Mouse (Mus musculus): ENCODE measurements at regions not wholly inside any gene's neighbourhood (a gene's known extent, or its start where the extent isn't known, plus 50 kb on each side); places are given as distances from the start of the nearest gene placed in this dataset.
"Not testable (repeated sequence)": the region's sequence is repeated elsewhere in the genome, so short reads cannot be mapped to it uniquely, and the experiment has no call there.

DNA sequence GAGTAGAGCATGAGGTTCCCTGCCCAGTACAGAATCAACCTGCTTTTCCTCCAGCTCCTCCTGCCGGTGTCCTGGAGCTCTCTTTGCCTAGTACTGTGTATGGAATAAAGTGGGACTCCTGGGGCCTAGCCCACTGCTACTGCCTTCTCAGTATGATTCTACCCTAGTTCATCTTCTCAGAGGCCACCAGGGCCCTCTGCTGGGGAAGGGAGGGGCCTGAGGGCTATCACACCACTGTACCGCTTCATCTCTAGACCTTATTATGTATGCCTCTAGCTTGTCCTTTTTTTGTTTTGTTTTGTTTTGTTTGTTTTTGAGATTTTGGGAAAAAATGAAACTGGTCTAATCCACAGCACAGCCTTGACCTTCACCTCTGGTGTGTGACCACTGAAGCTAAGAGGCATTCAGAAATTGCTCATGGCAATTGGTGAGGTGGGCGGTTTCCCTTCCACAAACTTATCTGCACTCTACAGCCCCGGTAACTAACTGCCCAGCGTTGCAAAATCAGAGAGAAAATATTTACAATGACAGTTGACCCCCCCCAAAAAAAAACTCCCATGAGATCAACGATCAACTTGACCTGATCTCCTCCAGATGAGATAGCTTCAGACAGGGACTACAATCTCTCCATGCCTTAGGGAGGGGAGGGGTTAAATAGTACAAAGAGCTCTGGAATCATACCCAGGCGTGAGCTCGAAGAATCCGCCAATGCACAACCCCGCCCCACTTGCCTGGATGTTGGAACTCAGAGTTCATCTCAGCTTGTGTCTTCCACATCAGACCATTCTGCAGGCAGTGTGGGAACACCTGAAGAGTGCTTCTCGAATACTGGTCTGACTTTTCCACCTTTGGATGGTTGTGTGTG, 168.8 kb downstream of the Tomm20 start:
- no peak for TF ChIP-seq CTCF (IDR thresholded peaks at IDR 0.05; ENCODE audit: insufficient read depth, low read depth, low read length)
- no peak for TF ChIP-seq POLR2A (IDR thresholded peaks at IDR 0.05; ENCODE audit: insufficient read depth, low read depth, low read length)

DNA sequence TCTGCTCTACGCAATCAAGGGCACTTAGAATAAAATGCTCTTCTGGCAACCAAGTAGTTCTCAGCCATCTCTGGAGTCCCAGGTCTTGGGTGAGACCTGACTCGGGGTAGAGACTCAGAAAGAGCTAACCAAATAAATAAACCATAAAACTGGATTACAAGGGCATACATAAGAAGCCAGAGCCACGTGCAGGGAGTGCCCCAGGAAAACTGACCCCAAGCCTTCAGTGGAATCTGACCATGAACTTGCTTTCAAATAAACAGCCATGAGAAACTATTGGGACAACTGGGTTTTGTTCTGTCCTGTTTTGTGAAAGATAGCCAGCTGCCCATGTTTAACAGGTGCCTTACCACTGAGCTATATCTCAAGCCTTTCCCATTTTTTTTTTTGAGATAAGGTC, 170.3 kb downstream of the Tomm20 start:
- WGBS, result 88% methylated on average over 3 of the region's 3 CpGs
- H3K27ac ChIP-seq (ENCODE audit: insufficient read depth, low read depth, low read length), result no peak overlapping the region
- no peak for TF ChIP-seq CTCF (IDR thresholded peaks at IDR 0.05; ENCODE audit: insufficient read depth, low read depth, low read length)
- no peak for TF ChIP-seq POLR2A (IDR thresholded peaks at IDR 0.05; ENCODE audit: insufficient read depth, low read depth, low read length)
- no peaks in the 10 kb centered on the region for H3K4me1 ChIP-seq (ENCODE audit: control insufficient read depth, insufficient read depth, low read length)
- no peak overlapping the region for H3K4me3 ChIP-seq (ENCODE audit: insufficient read depth, low read depth, low read length)

More for the DNA sequence above, 168.8 kb downstream of the Tomm20 start:
- 92% methylated on average over 11 of the region's 11 CpGs for WGBS
- H3K4me3 ChIP-seq (ENCODE audit: insufficient read depth, low read depth, low read length), result no peak overlapping the region
- no peak overlapping the region for H3K27ac ChIP-seq (ENCODE audit: insufficient read depth, low read depth, low read length)
- H3K4me1 ChIP-seq (ENCODE audit: control insufficient read depth, insufficient read depth, low read length), result no peaks in the 10 kb centered on the region

DNA sequence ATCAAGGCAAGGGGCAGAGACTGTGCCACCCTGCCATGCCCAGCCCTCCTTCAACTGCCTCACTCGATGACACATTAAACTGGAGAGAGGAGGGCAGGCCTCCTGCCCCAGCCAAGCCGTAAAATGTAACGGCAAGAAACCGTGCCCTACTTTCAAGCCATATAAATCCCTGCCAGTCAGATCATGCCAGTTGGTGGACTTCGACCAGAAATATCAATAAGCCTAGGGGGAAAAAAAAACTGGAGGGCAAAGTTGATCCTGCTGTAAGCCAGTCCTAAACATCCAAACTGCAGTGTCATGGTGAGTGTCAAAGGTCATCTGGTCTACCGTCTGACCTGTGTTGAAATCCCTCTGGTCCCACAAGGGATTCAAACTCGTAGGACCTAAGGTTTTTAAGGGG, 170.8 kb downstream of the Tomm20 start:
- Histone ChIP-seq H3K4me3 (ENCODE audit: insufficient read depth, low read depth, low read length) (no peak overlapping the region), H3K27ac (ENCODE audit: insufficient read depth, low read depth, low read length) (no peak overlapping the region), H3K4me1 (ENCODE audit: control insufficient read depth, insufficient read depth, low read length) (no peaks in the 10 kb centered on the region)
- no peak for TF ChIP-seq POLR2A (IDR thresholded peaks at IDR 0.05; ENCODE audit: insufficient read depth, low read depth, low read length)
- TF ChIP-seq CTCF (IDR thresholded peaks at IDR 0.05; ENCODE audit: insufficient read depth, low read depth, low read length), result no peak
- 88% methylated on average over 7 of the region's 7 CpGs for WGBS

DNA sequence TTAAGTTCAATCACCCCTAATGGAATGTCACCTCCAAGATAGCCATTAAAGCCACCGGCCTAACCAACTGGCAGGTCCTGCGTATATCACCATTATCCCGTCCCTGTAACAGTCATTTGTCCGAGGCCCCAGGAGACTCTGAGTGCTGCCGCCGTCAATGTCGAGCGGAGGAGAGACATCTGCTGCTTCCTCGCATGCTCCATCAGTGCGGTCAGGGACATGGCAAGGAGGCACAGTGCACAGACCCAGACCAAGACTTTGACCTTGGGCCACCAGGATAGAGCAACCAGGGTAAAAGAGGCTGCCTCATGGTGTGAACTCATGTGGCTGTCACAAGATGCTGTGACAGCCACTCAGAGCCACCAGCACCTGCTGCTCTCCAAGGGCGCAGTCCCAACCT, 172.9 kb downstream of the Tomm20 start:
- Histone ChIP-seq H3K27ac (ENCODE audit: insufficient read depth, low read depth, low read length) (no peak overlapping the region), H3K4me1 (ENCODE audit: control insufficient read depth, insufficient read depth, low read length) (peaks cover 3% of the 10 kb centered on the region; the same call in 1 of the 2 replicates), H3K4me3 (ENCODE audit: insufficient read depth, low read depth, low read length) (no peak overlapping the region)
- TF ChIP-seq POLR2A (IDR thresholded peaks at IDR 0.05; ENCODE audit: insufficient read depth, low read depth, low read length), result no peak
- TF ChIP-seq CTCF (IDR thresholded peaks at IDR 0.05; ENCODE audit: insufficient read depth, low read depth, low read length), result no peak
- 97% methylated on average over 11 of the region's 11 CpGs for whole genome bisulfite sequencing

DNA sequence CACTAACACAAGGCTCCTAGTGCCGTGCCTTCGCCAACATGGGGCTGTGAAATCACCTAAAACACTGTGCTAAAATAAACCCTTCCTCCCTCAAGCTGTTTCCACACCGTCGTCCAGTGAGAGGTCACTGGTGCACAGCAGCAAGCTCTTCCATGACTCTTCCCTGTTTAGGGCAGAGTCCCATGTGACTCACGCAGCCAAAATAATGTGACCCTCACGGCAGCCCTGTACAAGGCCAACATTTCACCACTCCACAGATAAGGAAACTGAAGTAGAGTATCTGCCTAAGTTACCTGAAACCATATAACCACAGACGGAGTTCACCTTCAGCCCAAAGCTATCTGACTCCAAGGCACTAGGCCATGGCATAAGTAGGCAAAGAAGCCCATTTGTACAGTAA, 173.4 kb downstream of the Tomm20 start:
- TF ChIP-seq POLR2A (IDR thresholded peaks at IDR 0.05; ENCODE audit: insufficient read depth, low read depth, low read length) (no peak), CTCF (IDR thresholded peaks at IDR 0.05; ENCODE audit: insufficient read depth, low read depth, low read length) (no peak)
- H3K27ac ChIP-seq (ENCODE audit: insufficient read depth, low read depth, low read length), result no peak overlapping the region
- 93% methylated on average over 7 of the region's 7 CpGs for WGBS
- H3K4me3 ChIP-seq (ENCODE audit: insufficient read depth, low read depth, low read length), result no peak overlapping the region
- H3K4me1 ChIP-seq (ENCODE audit: control insufficient read depth, insufficient read depth, low read length), result peaks cover 3% of the 10 kb centered on the region; the same call in 1 of the 2 replicates

DNA sequence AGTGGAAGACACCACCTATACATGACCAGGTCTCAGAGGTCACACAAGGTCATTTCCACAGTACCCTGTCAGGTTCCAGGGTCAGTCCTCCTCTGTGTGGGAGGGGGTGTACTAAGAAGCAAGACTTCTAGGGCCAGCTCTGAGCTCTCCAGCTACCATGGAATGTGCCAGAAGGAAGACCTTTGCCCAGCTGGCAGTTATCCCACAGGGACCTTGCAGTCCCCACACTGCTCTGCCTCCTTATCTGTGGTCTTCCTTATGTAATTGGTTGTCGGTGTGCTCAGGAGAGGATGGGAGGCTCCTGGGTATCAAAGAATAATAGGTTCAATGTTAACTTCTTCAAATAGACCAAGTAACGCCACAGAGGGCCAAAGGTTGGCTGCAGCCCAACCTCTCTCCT, 175.3 kb downstream of the Tomm20 start:
- not testable (repeated sequence) for H3K4me3 ChIP-seq (ENCODE audit: insufficient read depth, low read depth, low read length); H3K4me1 ChIP-seq (ENCODE audit: control insufficient read depth, insufficient read depth, low read length); H3K27ac ChIP-seq (ENCODE audit: insufficient read depth, low read depth, low read length)
- WGBS, result 56% methylated on average over 2 of the region's 2 CpGs

DNA sequence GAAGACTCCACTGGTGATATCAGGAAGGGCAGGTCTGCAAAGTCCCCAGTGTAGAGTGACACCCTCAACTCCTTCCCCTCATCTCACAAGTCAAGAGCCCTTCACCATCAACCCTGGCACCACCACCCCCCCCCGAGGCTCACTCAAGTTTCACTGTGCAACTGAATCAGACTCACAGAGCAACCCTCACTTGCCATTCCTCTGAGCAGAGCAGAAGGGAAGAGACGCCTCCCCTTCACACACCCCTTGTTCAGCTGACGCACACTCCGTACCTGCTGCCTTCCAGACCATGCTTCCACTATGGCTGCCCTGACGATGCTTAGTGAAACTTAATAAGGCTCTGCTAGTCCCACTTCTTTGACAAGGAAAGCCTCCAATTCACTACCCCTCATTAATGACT, 174.4 kb upstream of the Irf2bp2 start:
- Histone ChIP-seq H3K27ac (ENCODE audit: insufficient read depth, low read depth, low read length) (no peak overlapping the region), H3K4me3 (ENCODE audit: insufficient read depth, low read depth, low read length) (no peak overlapping the region), H3K4me1 (ENCODE audit: control insufficient read depth, insufficient read depth, low read length) (peaks cover 7% of the 10 kb centered on the region; the same call in 1 of the 2 replicates)
- no peak for TF ChIP-seq CTCF (IDR thresholded peaks at IDR 0.05; ENCODE audit: insufficient read depth, low read depth, low read length)
- no peak for TF ChIP-seq POLR2A (IDR thresholded peaks at IDR 0.05; ENCODE audit: insufficient read depth, low read depth, low read length)
- 78% methylated on average over 5 of the region's 5 CpGs for WGBS

DNA sequence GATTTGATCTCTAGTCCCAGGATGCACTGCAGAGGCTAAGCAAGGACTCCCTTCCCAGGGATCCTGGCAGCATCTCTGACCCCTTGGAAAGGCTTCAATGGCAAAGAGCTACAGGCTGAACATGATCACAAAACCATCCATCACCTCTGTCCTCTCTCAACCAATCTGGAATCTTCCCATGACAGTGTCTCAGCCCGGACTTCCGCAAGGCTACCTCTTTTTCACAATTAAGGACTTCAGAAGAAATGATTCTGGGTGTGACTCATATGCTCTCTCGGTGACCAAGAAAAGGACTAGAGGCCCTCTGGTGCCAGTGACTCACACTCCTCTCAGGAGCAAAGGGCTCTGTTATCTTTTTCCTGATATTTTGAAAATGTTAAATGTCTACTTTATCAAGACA, 173.6 kb upstream of the Irf2bp2 start:
- H3K4me1 ChIP-seq (ENCODE audit: control insufficient read depth, insufficient read depth, low read length), result peaks cover 7% of the 10 kb centered on the region; the same call in 1 of the 2 replicates
- H3K4me3 ChIP-seq (ENCODE audit: insufficient read depth, low read depth, low read length), result no peak overlapping the region
- TF ChIP-seq POLR2A (IDR thresholded peaks at IDR 0.05; ENCODE audit: insufficient read depth, low read depth, low read length) (no peak), CTCF (IDR thresholded peaks at IDR 0.05; ENCODE audit: insufficient read depth, low read depth, low read length) (no peak)
- 70% methylated on average over 3 of the region's 3 CpGs for WGBS
- H3K27ac ChIP-seq (ENCODE audit: insufficient read depth, low read depth, low read length), result no peak overlapping the region

DNA sequence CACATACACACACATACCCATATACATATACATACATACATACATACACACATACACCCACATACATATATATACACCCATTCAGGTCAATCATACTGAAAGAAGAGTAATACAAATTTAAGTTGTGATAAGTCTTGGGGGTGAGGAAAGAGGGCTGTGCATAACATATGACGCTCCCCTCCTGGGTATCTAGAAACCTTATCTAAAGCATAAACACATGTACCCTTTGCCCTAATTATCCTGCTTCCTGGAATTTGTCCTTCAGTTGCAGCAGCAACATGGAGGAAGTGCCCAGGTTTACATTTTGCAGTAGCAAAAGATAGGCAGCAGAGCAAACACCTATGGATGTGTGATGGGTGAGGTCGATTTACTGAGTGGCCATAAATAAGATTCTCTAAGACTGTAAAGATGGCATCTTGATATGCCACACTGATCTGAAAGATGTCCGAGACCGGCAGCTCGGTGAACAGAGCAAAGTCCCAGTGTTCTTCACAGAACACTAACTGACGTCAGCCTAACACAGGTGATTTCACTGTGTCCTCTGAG, 172.0 kb upstream of the Irf2bp2 start:
- Histone ChIP-seq H3K4me3 (ENCODE audit: insufficient read depth, low read depth, low read length) (no peak overlapping the region), H3K27ac (ENCODE audit: insufficient read depth, low read depth, low read length) (no peak overlapping the region), H3K4me1 (ENCODE audit: control insufficient read depth, insufficient read depth, low read length) (peaks cover 7% of the 10 kb centered on the region; the same call in 1 of the 2 replicates)
- 94% methylated on average over 6 of the region's 6 CpGs for WGBS
- TF ChIP-seq CTCF (IDR thresholded peaks at IDR 0.05; ENCODE audit: insufficient read depth, low read depth, low read length) (no peak), POLR2A (IDR thresholded peaks at IDR 0.05; ENCODE audit: insufficient read depth, low read depth, low read length) (no peak)

Measured in olfactory bulb, adult 2 months (tissue).